Mouse (Mus musculus) adrenal gland, postnatal 0 days (tissue): ENCODE data around the gene Mesp1. TPM values are rescaled to one million over a fixed set of nuclear protein-coding genes. Genes with fewer than 3 reads are reported as not detected.

Experiments used
- polyA plus RNA-seq: library from polyadenylated mRNA; unstranded; fragments of >200 nt; fragmentation: Nextera tagmentation; extraction: Ambion mirVana; gene quantifications from 2 replicates; pipeline ENCODE4 v1.2.1, GENCODE M21; 2015

Mesp1 gene
- polyA plus RNA-seq = 0.10 and 0.13 TPM in 2 replicates

DNA sequence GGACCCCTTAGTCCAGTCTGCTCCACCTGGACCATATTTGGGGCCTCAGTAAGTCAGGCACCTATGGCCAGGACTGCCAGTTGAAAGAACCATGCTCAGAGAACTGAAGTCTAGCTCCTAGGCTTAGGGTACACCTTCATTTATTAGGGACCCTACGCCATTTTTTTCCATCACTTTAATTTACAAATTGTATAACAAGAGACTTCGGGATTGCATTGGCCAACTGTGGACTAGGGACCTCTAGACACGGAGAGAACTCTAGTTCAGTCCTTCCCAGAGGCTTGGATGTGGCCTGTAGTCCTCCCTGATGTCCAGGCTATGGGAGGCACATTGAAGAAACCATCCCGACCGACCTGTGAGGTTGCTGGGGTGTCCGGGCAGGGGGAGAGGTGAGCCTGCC is at the start of gene Mesp1:
Mesp1 (minus strand) TSS at position 101 of the 400 bp plus-strand sequence.

DNA sequence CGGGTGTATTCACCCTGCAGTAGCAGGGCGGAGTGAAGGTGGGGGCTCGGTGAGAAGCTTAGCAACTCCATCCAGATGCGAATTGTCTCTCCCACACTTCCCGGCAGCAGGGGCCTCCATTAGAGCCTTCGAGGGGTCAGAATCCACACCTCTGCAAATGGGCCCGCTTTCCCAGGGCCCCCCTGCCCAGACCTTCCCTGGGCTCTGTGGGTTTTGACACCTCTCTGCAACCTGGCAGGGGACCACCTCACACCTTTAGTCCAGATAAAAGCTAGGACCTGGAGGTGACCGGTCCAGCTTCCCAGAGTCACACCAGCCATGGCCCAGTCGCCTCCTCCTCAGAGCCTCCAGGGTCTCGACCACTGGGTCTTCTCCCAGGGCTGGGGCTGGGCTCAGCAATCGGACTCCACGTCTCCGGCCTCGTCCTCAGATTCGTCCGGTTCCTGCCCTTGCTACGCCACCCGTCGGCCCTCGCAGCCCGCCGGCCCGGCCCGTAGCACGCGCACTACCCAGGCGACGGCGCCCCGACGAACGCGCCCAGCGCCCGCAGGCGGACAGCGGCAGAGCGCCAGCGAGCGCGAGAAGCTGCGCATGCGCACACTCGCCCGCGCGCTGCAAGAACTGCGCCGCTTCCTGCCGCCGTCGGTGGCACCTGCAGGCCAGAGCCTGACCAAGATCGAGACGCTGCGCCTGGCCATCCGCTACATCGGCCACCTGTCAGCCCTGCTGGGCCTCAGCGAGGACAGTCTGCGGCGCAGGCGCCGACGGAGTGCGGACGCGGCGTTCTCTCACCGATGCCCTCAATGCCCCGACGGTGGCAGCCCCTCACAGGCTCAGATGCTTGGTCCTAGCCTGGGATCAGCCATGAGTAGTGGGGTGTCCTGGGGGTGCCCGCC is 17.3 kb upstream of the Mesp1 start, which contains the start of gene Mesp2:
Mesp2 (plus strand) TSS at position 117 of the 896 bp plus-strand sequence.

DNA sequence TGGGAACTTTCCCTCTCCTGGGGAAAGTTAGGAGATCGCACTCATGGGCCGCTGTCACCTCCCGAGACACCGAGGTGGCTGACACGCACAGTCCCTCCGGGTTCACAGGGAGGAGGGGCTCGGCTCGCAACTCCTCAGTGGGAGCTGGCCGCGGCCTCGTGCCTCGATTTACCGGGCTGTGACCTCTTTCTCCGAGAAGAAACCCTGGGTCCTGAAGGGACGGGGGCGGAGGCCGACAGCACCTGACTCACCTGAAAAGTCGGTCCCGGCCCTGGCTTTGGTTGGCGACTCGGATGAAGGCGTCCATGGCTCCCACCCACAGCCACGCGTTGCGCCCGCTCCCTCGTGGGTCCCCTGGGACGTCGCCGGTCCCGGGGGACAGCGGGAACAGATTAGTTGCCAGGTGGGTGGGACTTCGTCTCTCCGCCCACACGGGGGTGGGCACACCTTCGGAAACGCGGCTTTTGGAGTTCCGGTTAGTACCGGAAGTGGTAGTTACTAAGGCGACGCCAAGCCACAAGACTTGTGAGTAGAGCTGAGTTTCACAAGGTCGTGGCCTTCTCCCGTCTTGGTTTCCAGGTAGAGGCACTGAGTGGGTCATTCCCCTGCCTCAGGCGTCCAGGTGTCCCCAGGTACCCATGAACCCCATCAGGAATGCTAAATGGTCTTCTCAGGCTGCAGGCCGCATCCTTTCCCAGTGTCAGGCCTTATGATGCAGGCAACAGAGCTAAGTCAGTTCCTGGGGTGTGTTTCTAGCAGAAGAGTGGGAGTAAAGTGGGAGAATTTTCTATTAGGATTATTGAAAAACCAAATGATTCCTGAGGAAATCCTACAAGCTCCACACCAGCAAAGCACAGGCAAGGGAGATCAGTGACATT is 50.7 kb downstream of the Mesp1 start, which contains the start of the genes Pex11a and Wdr93:
Pex11a (minus strand) TSS at position 473 of the 878 bp plus-strand sequence.
Wdr93 (plus strand) TSS at position 505 of the 878 bp plus-strand sequence.

Other genes with a start within 250 kb of the Mesp1 start
- 6.8 and 13.8 TPM in 2 replicates for gene Rhcg, start 176.1 kb downstream of the Mesp1 start, polyA plus RNA-seq
- 1.5 and 2.2 TPM in 2 replicates for gene Ticrr, start 133.6 kb downstream of the Mesp1 start, polyA plus RNA-seq
- gene Kif7, start 78.1 kb downstream of the Mesp1 start, polyA plus RNA-seq = 2.4 and 2.8 TPM in 2 replicates
- 8.2 and 31.4 TPM in 2 replicates for gene Plin1, start 60.9 kb downstream of the Mesp1 start, polyA plus RNA-seq
- 14.5 and 27.7 TPM in 2 replicates for gene Pex11a, start 50.7 kb downstream of the Mesp1 start, polyA plus RNA-seq
- gene Wdr93, start 50.6 kb downstream of the Mesp1 start, polyA plus RNA-seq = 3.3 and 3.6 TPM in 2 replicates
- 0.49 and 0.81 TPM in 2 replicates for gene Mesp2, start 16.9 kb upstream of the Mesp1 start, polyA plus RNA-seq
- gene Anpep, start 67.3 kb upstream of the Mesp1 start, polyA plus RNA-seq = 22.1 and 41.2 TPM in 2 replicates
- gene Ap3s2, start 126.9 kb upstream of the Mesp1 start, polyA plus RNA-seq = 27.9 and 28.4 TPM in 2 replicates
- gene Arpin, start 141.6 kb upstream of the Mesp1 start, polyA plus RNA-seq = 23.6 and 23.7 TPM in 2 replicates
- gene Zfp710, start 231.0 kb upstream of the Mesp1 start, polyA plus RNA-seq = 7.4 and 10.3 TPM in 2 replicates